Mouse (Mus musculus): ENCODE data around the gene Acap1.

The Acap1 gene

GRCm38 (mm10) chr11:69835326-69835965, 59.9 kb downstream of the Acap1 start:
- DNase-seq: no peak

- peak; percentile 54 to 64 for DNase-seq
Observed at GRCm38 (mm10) chr11:69834001-69834549, 61.3 kb downstream of the Acap1 start.

GRCm38 (mm10) chr11:69833554-69833953, 61.8 kb downstream of the Acap1 start:
- DNase-seq: no peak

Data from lung, postnatal 4 days (tissue).